Mouse (Mus musculus): ENCODE data around the gene Bcl9. TPM values are rescaled to one million over a fixed set of nuclear protein-coding genes. Genes with fewer than 3 reads are reported as not detected.
A peak's percentile ranks its signal among the peaks of the same experiment; 100 is the strongest.

The Bcl9 gene
- total and polyA plus RNA-seq, 3 experiments = 1.1 to 13.5 (median 3.3) TPM

DNA sequence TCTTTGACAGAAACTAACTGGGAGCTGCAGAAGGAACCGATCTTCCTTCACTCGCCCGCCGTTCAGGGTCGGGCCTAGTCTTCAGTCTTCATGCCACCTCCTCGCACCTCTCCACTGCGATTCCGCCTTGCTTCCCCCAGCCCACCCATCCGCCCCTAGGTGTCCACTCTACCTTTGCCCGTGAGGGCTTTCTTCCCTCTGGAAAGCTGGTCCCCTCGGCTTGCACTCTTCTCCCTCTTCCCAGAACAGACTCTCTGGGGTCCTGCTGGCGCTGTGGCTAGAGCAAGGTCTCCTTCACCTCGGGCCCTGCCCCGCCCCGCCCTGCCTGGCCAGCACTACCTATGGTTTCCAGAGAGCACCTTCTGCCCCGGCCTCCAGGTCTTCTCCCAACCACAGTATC lies 69.7 kb downstream of the Bcl9 start:
- peak overlapping the region; percentile 57 for H3K9ac ChIP-seq (ENCODE audit: insufficient read depth, low read depth)
- DNase-seq (ENCODE audit: extremely low read depth) = no peak
- in situ Hi-C loops (cut with MboI; ENCODE audit: low pct_ligation_motif_present, low pct_unique_long_range_greater_than_20kb, low sequenced_read_pairs) = no loop called here
- no peaks in the 10 kb centered on the region for H3K9me3 ChIP-seq (replicated peaks; ENCODE audit: low read length)
- peaks cover 21 to 64% of the 10 kb centered on the region in 2 experiments for H3K4me1 ChIP-seq (ENCODE audit: control insufficient read depth in 1 of 2, insufficient read depth in 2 of 2)
- dilution Hi-C loops (cut with MboI; ENCODE audit: extremely low pct_ligation_motif_present, extremely low pct_unique_long_range_greater_than_20kb, low sequenced_read_pairs) = no loop called here
- TF ChIP-seq IRF4 (IDR thresholded peaks at IDR 0.05; ENCODE audit: low read depth, low read length) = no peak
- TF ChIP-seq CHD1 (IDR thresholded peaks at IDR 0.05; ENCODE audit: low read depth, low read length) = no peak
- TF ChIP-seq POLR2AphosphoS2 (IDR thresholded peaks at IDR 0.05; ENCODE audit: low read depth, low read length) = no peak
- TF ChIP-seq ZKSCAN1 (IDR thresholded peaks at IDR 0.05; ENCODE audit: borderline replicate concordance, low read depth, low read length) = no peak
- no peak for TF ChIP-seq USF2 (conservative IDR thresholded peaks at IDR 0.05; ENCODE audit: low read depth, low read length)
- no peak for TF ChIP-seq TBP (conservative IDR thresholded peaks at IDR 0.05; ENCODE audit: low read depth, low read length)
- no peaks in the 10 kb centered on the region; the same call in 1 of the 2 replicates for H3K79me2 ChIP-seq (replicated peaks; ENCODE audit: control insufficient read depth, extremely low read depth, insufficient read depth, poor library complexity, severe bottlenecking)
- H3K4me2 ChIP-seq (ENCODE audit: insufficient read depth, low read depth, poor library complexity, severe bottlenecking) = peak overlapping the region; percentile 58
- no peaks in the 10 kb centered on the region for H3K27me3 ChIP-seq (replicated peaks)
- no peak overlapping the region for H3K27ac ChIP-seq (ENCODE audit: insufficient read depth, low read depth)
- no peaks in the 10 kb centered on the region for H3K36me3 ChIP-seq (replicated peaks in 1 of 2; ENCODE audit: control insufficient read depth in 1 of 2, insufficient read depth in 1 of 2, low read length in 1 of 2)
- peak overlapping the region; percentile 49 to 57 (median 56) for H3K4me3 ChIP-seq (replicated peaks in 1 of 3; ENCODE audit: low read depth in 2 of 3, low read length in 2 of 3, poor library complexity in 1 of 3)

- TF ChIP-seq USF1 (IDR thresholded peaks at IDR 0.05; ENCODE audit: low read depth, low read length) (no peak), GABPA (IDR thresholded peaks at IDR 0.05; ENCODE audit: insufficient replicate concordance, low read depth, low read length) (no peak), HCFC1 (IDR thresholded peaks at IDR 0.05; ENCODE audit: low read depth, low read length) (peak; percentile 45), MAX (IDR thresholded peaks at IDR 0.05; ENCODE audit: low read length) (no peak), POLR2A (IDR thresholded peaks at IDR 0.05; ENCODE audit: low read depth, low read length) (peak; percentile 60; the same call in 1 of the 2 replicates), BHLHE40 (IDR thresholded peaks at IDR 0.05; ENCODE audit: low read depth, low read length) (no peak), ZNF384 (IDR thresholded peaks at IDR 0.05; ENCODE audit: low read depth, low read length) (no peak), NELFE (IDR thresholded peaks at IDR 0.05; ENCODE audit: low read depth, low read length) (0 out of 2 replicates have a peak, but pooled peaks have one; percentile 18), UBTF (IDR thresholded peaks at IDR 0.05; ENCODE audit: low read depth, low read length) (no peak), KAT2A (IDR thresholded peaks at IDR 0.05; ENCODE audit: insufficient replicate concordance, low read length) (no peak), ETS1 (conservative IDR thresholded peaks at IDR 0.05; ENCODE audit: low read depth, low read length) (no peak), CHD2 (IDR thresholded peaks at IDR 0.05; ENCODE audit: low read length) (peak; percentile 39; the same call in 1 of the 2 replicates), USF2 (conservative IDR thresholded peaks at IDR 0.05; ENCODE audit: low read depth, low read length) (no peak), MYC (IDR thresholded peaks at IDR 0.05; ENCODE audit: low read depth, low read length) (no peak), TCF12 (IDR thresholded peaks at IDR 0.05; ENCODE audit: low read depth, low read length) (no peak), JUN (IDR thresholded peaks at IDR 0.05; ENCODE audit: insufficient read depth, low read depth, low read length) (no peak), CHD1 (IDR thresholded peaks at IDR 0.05; ENCODE audit: low read depth, low read length) (no peak), SIN3A (IDR thresholded peaks at IDR 0.05; ENCODE audit: low read length) (peak; percentile 48; the same call in 1 of the 2 replicates), MXI1 (IDR thresholded peaks at IDR 0.05; ENCODE audit: low read depth, low read length) (no peak), ZKSCAN1 (IDR thresholded peaks at IDR 0.05; ENCODE audit: borderline replicate concordance, low read depth, low read length) (no peak), ZC3H11A (IDR thresholded peaks at IDR 0.05; ENCODE audit: low read depth, low read length) (no peak), IRF4 (IDR thresholded peaks at IDR 0.05; ENCODE audit: low read depth, low read length) (no peak), ELF1 (IDR thresholded peaks at IDR 0.05; ENCODE audit: low read depth, low read length) (no peak)
- Histone ChIP-seq H3K79me2 (replicated peaks; ENCODE audit: control insufficient read depth, extremely low read depth, insufficient read depth, poor library complexity, severe bottlenecking) (no peaks in the 10 kb centered on the region; the same call in 1 of the 2 replicates), H3K27ac (ENCODE audit: insufficient read depth, low read depth) (no peak overlapping the region), H3K4me1 (ENCODE audit: control insufficient read depth in 1 of 2, insufficient read depth in 2 of 2) (peaks cover 17 to 64% of the 10 kb centered on the region in 2 experiments), H3K4me3 (replicated peaks in 1 of 3; ENCODE audit: low read depth in 2 of 3, low read length in 2 of 3, poor library complexity in 1 of 3) (peak overlapping the region; percentile 49 to 72 (median 71)), H3K4me2 (ENCODE audit: insufficient read depth, low read depth, poor library complexity, severe bottlenecking) (peak overlapping the region; percentile 58; the same call in 1 of the 2 replicates), H3K9ac (ENCODE audit: insufficient read depth, low read depth) (peak overlapping the region; percentile 81), H3K36me3 (replicated peaks in 1 of 2; ENCODE audit: control insufficient read depth in 1 of 2, insufficient read depth in 1 of 2, low read length in 1 of 2) (peaks cover 0 to 4% of the 10 kb centered on the region in 2 experiments), H3K27me3 (replicated peaks) (no peaks in the 10 kb centered on the region), H3K9me3 (replicated peaks; ENCODE audit: low read length) (no peaks in the 10 kb centered on the region)
- DNase-seq (ENCODE audit: extremely low read depth) = peak; percentile 86
- in situ Hi-C loops (cut with MboI; ENCODE audit: low pct_ligation_motif_present, low pct_unique_long_range_greater_than_20kb, low sequenced_read_pairs) = no loop called here
- dilution Hi-C loops (cut with MboI; ENCODE audit: extremely low pct_ligation_motif_present, extremely low pct_unique_long_range_greater_than_20kb, low sequenced_read_pairs) = no loop called here
Measured at GRCm38 (mm10) chr3:97227259-97228005, 70.3 kb downstream of the Bcl9 start.

Data from CH12.LX (cell line).